Mouse (Mus musculus): ENCODE measurements around the gene Enox2. TPM values are rescaled to one million over a fixed set of nuclear protein-coding genes. Genes with fewer than 3 reads are reported as not detected.
A peak's percentile ranks its signal among the peaks of the same experiment; 100 is the strongest.
"Not testable (repeated sequence)": the region's sequence is repeated elsewhere in the genome, so short reads cannot be mapped to it uniquely, and the experiment has no call there.

Gene Enox2
- total and polyA plus RNA-seq, 2 experiments from 2014 or later = 8.6 to 9.2 TPM

- Histone ChIP-seq H3K4me3 (ENCODE audit: low read depth, low read length) (no peak overlapping the region), H3K4me1 (ENCODE audit: insufficient read depth) (no peaks in the 10 kb centered on the region), H3K27ac (ENCODE audit: low read depth, low read length) (no peak overlapping the region), H3K9ac (no peak overlapping the region), H3K9me3 (ENCODE audit: low read length) (no peaks in the 10 kb centered on the region), H3K4me2 (ENCODE audit: low read depth) (no peak overlapping the region), H3K27me3 (ENCODE audit: insufficient read depth, low read length) (no peaks in the 10 kb centered on the region), H3K36me3 (ENCODE audit: insufficient read depth) (no peaks in the 10 kb centered on the region)
- no peak for TF ChIP-seq CTCF (IDR thresholded peaks at IDR 0.05; ENCODE audit: low read depth)
- no peak for ATAC-seq
- no peak for DNase-seq
- 83% methylated on average over 3 of the region's 3 CpGs for WGBS
Measured at GRCm38 (mm10) chrX:49116465-49116864, 171.6 kb downstream of the Enox2 start.

- no peak overlapping the region for H3K9ac ChIP-seq
- H3K4me3 ChIP-seq (ENCODE audit: low read depth, low read length) = no peak overlapping the region
- H3K36me3 ChIP-seq (ENCODE audit: insufficient read depth) = no peaks in the 10 kb centered on the region
- DNase-seq (no peak), ATAC-seq (no peak)
- H3K9me3 ChIP-seq (ENCODE audit: low read length) = no peaks in the 10 kb centered on the region
- 36% methylated on average over 3 of the region's 3 CpGs for WGBS
- H3K4me1 ChIP-seq (ENCODE audit: insufficient read depth) = no peaks in the 10 kb centered on the region
- H3K27ac ChIP-seq (ENCODE audit: low read depth, low read length) = no peak overlapping the region
- H3K27me3 ChIP-seq (ENCODE audit: insufficient read depth, low read length) = no peaks in the 10 kb centered on the region
- H3K4me2 ChIP-seq (ENCODE audit: low read depth) = no peak overlapping the region
- no peak for TF ChIP-seq CTCF (IDR thresholded peaks at IDR 0.05; ENCODE audit: low read depth)
Measured at GRCm38 (mm10) chrX:49112412-49112811, 175.6 kb downstream of the Enox2 start.

GRCm38 (mm10) chrX:49100542-49100941 is 187.5 kb downstream of the Enox2 start:
- H3K27ac ChIP-seq (ENCODE audit: low read depth, low read length); ATAC-seq; H3K4me2 ChIP-seq (ENCODE audit: low read depth); H3K27me3 ChIP-seq (ENCODE audit: insufficient read depth, low read length); H3K4me3 ChIP-seq (ENCODE audit: low read depth, low read length); DNase-seq; H3K4me1 ChIP-seq (ENCODE audit: insufficient read depth); H3K9me3 ChIP-seq (ENCODE audit: low read length); H3K9ac ChIP-seq; H3K36me3 ChIP-seq (ENCODE audit: insufficient read depth): not testable (repeated sequence)
- WGBS = 71% methylated on average over 1 of the region's 1 CpGs

GRCm38 (mm10) chrX:49096249-49096648 is 191.8 kb downstream of the Enox2 start:
- no peak for TF ChIP-seq CTCF (IDR thresholded peaks at IDR 0.05; ENCODE audit: low read depth)
- DNase-seq (no peak), ATAC-seq (no peak)
- no peak overlapping the region for H3K27ac ChIP-seq (ENCODE audit: low read depth, low read length)
- no peak overlapping the region for H3K4me2 ChIP-seq (ENCODE audit: low read depth)
- H3K4me3 ChIP-seq (ENCODE audit: low read depth, low read length) = no peak overlapping the region
- H3K36me3 ChIP-seq (ENCODE audit: insufficient read depth) = no peaks in the 10 kb centered on the region
- no peaks in the 10 kb centered on the region for H3K9me3 ChIP-seq (ENCODE audit: low read length)
- H3K9ac ChIP-seq = no peak overlapping the region
- no peaks in the 10 kb centered on the region for H3K4me1 ChIP-seq (ENCODE audit: insufficient read depth)
- no peaks in the 10 kb centered on the region for H3K27me3 ChIP-seq (ENCODE audit: insufficient read depth, low read length)
- WGBS = 52% methylated on average over 2 of the region's 2 CpGs

GRCm38 (mm10) chrX:49075055-49075454 is 213.0 kb downstream of the Enox2 start:
- Histone ChIP-seq H3K4me3 (ENCODE audit: low read depth, low read length) (no peak overlapping the region), H3K9ac (no peak overlapping the region), H3K4me2 (ENCODE audit: low read depth) (no peak overlapping the region), H3K27ac (ENCODE audit: low read depth, low read length) (no peak overlapping the region), H3K27me3 (ENCODE audit: insufficient read depth, low read length) (no peaks in the 10 kb centered on the region), H3K9me3 (ENCODE audit: low read length) (no peaks in the 10 kb centered on the region), H3K36me3 (ENCODE audit: insufficient read depth) (no peaks in the 10 kb centered on the region), H3K4me1 (ENCODE audit: insufficient read depth) (no peaks in the 10 kb centered on the region)
- DNase-seq = no peak
- ATAC-seq = no peak
- 93% methylated on average over 6 of the region's 6 CpGs for WGBS
- TF ChIP-seq CTCF (IDR thresholded peaks at IDR 0.05; ENCODE audit: low read depth) = no peak

- Histone ChIP-seq H3K4me3 (ENCODE audit: low read depth, low read length) (no peak overlapping the region), H3K9me3 (ENCODE audit: low read length) (no peaks in the 10 kb centered on the region), H3K9ac (no peak overlapping the region), H3K4me2 (ENCODE audit: low read depth) (no peak overlapping the region), H3K4me1 (ENCODE audit: insufficient read depth) (no peaks in the 10 kb centered on the region), H3K27me3 (ENCODE audit: insufficient read depth, low read length) (no peaks in the 10 kb centered on the region), H3K27ac (ENCODE audit: low read depth, low read length) (no peak overlapping the region), H3K36me3 (ENCODE audit: insufficient read depth) (no peaks in the 10 kb centered on the region)
- 54% methylated on average over 3 of the region's 3 CpGs for WGBS
- no peak for ATAC-seq
- DNase-seq = peak; percentile 10
- no peak for TF ChIP-seq CTCF (IDR thresholded peaks at IDR 0.05; ENCODE audit: low read depth)
Measured at GRCm38 (mm10) chrX:49073563-49073962, 214.5 kb downstream of the Enox2 start.

- no peak for DNase-seq
- H3K4me2 ChIP-seq (ENCODE audit: low read depth) = no peak overlapping the region
- H3K36me3 ChIP-seq (ENCODE audit: insufficient read depth) = no peaks in the 10 kb centered on the region
- no peaks in the 10 kb centered on the region for H3K9me3 ChIP-seq (ENCODE audit: low read length)
- no peak overlapping the region for H3K27ac ChIP-seq (ENCODE audit: low read depth, low read length)
- no peak overlapping the region for H3K9ac ChIP-seq
- no peak for TF ChIP-seq CTCF (IDR thresholded peaks at IDR 0.05; ENCODE audit: low read depth)
- ATAC-seq = no peak
- no peaks in the 10 kb centered on the region for H3K27me3 ChIP-seq (ENCODE audit: insufficient read depth, low read length)
- H3K4me3 ChIP-seq (ENCODE audit: low read depth, low read length) = no peak overlapping the region
- no peaks in the 10 kb centered on the region for H3K4me1 ChIP-seq (ENCODE audit: insufficient read depth)
Measured at GRCm38 (mm10) chrX:49045118-49045517, 242.9 kb downstream of the Enox2 start.

GRCm38 (mm10) chrX:49009746-49010145 is 278.3 kb downstream of the Enox2 start:
- no peak for TF ChIP-seq CTCF (IDR thresholded peaks at IDR 0.05; ENCODE audit: low read depth)
- no peak for DNase-seq
- 64% methylated on average over 5 of the region's 5 CpGs for WGBS

More at GRCm38 (mm10) chrX:49009746-49010145, 278.3 kb downstream of the Enox2 start:
- H3K4me1 ChIP-seq (ENCODE audit: insufficient read depth) = no peaks in the 10 kb centered on the region
- H3K27me3 ChIP-seq (ENCODE audit: insufficient read depth, low read length) = no peaks in the 10 kb centered on the region
- H3K4me2 ChIP-seq (ENCODE audit: low read depth) = no peak overlapping the region
- H3K4me3 ChIP-seq (ENCODE audit: low read depth, low read length) = no peak overlapping the region
- H3K9ac ChIP-seq = no peak overlapping the region
- no peaks in the 10 kb centered on the region for H3K9me3 ChIP-seq (ENCODE audit: low read length)
- H3K36me3 ChIP-seq (ENCODE audit: insufficient read depth) = no peaks in the 10 kb centered on the region
- no peak overlapping the region for H3K27ac ChIP-seq (ENCODE audit: low read depth, low read length)
- no peak for ATAC-seq

Data from forebrain, postnatal 0 days (tissue).